Mouse (Mus musculus) ES-E14 (cell line): ENCODE measurements around the gene Klhdc3.

Source experiments
- CHD2 ChIP-seq: IDR thresholded peaks from 2 replicates; pipeline ENCODE4 v1.6.1; 2014; ENCODE audit warnings: mild to moderate bottlenecking, low read depth, low read length, inconsistent platforms
- HCFC1 ChIP-seq: IDR thresholded peaks from 2 replicates; pipeline ENCODE4 v1.6.1; 2012; ENCODE audit warnings: low read length, inconsistent platforms, borderline replicate concordance; ENCODE audit not compliant: insufficient read depth
- ZC3H11A ChIP-seq: IDR thresholded peaks from 2 replicates; pipeline ENCODE4 v1.6.1; 2012; ENCODE audit warnings: low read depth, mild to moderate bottlenecking, inconsistent platforms, low read length, borderline replicate concordance

- no peak for TF ChIP-seq ZC3H11A
- no peak for TF ChIP-seq CHD2
- TF ChIP-seq HCFC1, result no peak
These were observed 19.4 kb downstream of the Klhdc3 start for GRCm38 (mm10) chr17:46661351-46661750.
